Mouse (Mus musculus) intestine, embryonic 14.5 days (tissue): ENCODE results near the gene Nudt4. TPM values are rescaled to one million over a fixed set of nuclear protein-coding genes. Genes with fewer than 3 reads are reported as not detected.

Experiments used
- ATAC-seq: fragments of 200-750 bp; cut with Nextera tagmentation; replicated peaks from 2 replicates; pipeline ENCODE4 v1.8.0; 2017; ENCODE audit warnings: low read depth, moderate number of reproducible peaks, moderate TSS enrichment, moderate library complexity; ENCODE audit not compliant: low FRiP score, low TSS enrichment
- DNase-seq: peaks from one replicate; pipeline ENCODE4 v3.0.0-alpha.2; 2018; ENCODE audit warnings: low spot score
- H3K27ac ChIP-seq: fragments of 300-500 bp; sonication (generic); 2 replicates; pipeline ENCODE4 v1.5.1; 2014; ENCODE audit warnings: low read depth, mild to moderate bottlenecking, control low read depth
- H3K27me3 ChIP-seq: fragments of 300-500 bp; sonication (generic); replicated peaks from 2 replicates; pipeline ENCODE4 v1.6.1; 2014; ENCODE audit warnings: low read length, control low read depth; ENCODE audit not compliant: control insufficient read depth, insufficient read depth
- H3K36me3 ChIP-seq: fragments of 300-500 bp; sonication (generic); 2 replicates; pipeline ENCODE4 v1.6.1; 2014; ENCODE audit warnings: low read length, control low read depth; ENCODE audit not compliant: control insufficient read depth, insufficient read depth
- H3K4me1 ChIP-seq: fragments of 300-500 bp; sonication (generic); replicated peaks from 2 replicates; pipeline ENCODE4 v1.6.1; 2014; ENCODE audit warnings: low read length, control low read depth, mixed read lengths; ENCODE audit not compliant: control insufficient read depth, insufficient read depth
- H3K4me2 ChIP-seq: fragments of 300-500 bp; sonication (generic); 2 replicates; pipeline ENCODE4 v1.6.1; 2014; ENCODE audit warnings: low read length
- H3K4me3 ChIP-seq: fragments of 300-500 bp; sonication (generic); 2 replicates; pipeline ENCODE4 v1.5.1; 2014; ENCODE audit warnings: low read depth, low read length, control low read depth, mixed read lengths
- H3K9ac ChIP-seq: fragments of 300-500 bp; sonication (generic); 2 replicates; pipeline ENCODE4 v1.6.1; 2014; ENCODE audit warnings: mild to moderate bottlenecking, low read length
- H3K9me3 ChIP-seq: fragments of 300-500 bp; sonication (generic); 2 replicates; pipeline ENCODE4 v1.6.1; 2016; ENCODE audit warnings: low read length, control low read depth; ENCODE audit not compliant: control insufficient read depth
- WGBS: fragments of 180-500 bp; shearing (Covaris S2); extraction: QIAGEN DNeasy Blood & Tissue Kit; methylation state at CpG from one replicate; pipeline ENCODE4 v1.1.7; 2014; 5-methylcytosine and 5-hydroxymethylcytosine counted together
- polyA plus RNA-seq: library from polyadenylated mRNA; unstranded; fragments of >200 nt; fragmentation: Nextera tagmentation; extraction: Ambion mirVana; gene quantifications from 2 replicates; pipeline ENCODE4 v1.2.1, GENCODE M21; 2014

Nudt4 gene
- polyA plus RNA-seq, 1 experiment from 2014 or later = 71.3 TPM

DNA sequence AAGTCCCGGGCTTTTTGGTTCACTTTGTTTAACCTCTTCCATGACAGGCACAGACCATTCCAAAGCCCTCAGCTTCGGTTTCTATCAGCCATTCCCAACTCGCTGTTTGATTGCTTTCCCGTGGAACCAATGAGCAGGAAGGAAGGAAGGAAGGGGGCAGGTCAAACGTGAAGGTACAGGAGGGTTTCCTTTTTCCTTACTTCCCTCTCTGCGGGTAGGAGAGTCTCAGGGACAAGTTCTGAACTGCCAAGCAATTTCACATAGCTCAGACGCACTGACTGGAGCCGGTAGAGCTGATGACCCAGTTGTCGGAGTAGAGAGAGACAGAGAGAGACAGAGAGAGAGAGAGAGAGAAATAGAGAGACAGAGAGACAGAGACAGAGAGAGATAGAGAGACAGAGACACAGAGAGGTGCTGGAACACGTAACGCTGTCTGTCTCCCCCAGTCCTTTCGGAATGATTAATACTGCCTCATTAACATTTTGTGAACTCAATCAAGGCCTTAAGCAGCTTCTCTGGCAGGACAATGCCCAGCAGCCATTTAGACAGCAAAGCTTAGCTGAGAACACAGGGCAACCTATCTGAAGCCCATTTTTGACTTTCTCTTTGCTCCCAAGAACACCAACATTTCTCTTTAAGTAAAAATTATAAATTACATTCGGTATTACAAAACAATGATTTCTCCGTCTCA lies 13.1 kb upstream of the Nudt4 start:
- no peak overlapping the region for H3K27ac ChIP-seq
- no peaks in the 10 kb centered on the region for H3K4me1 ChIP-seq
- H3K4me3 ChIP-seq = no peak overlapping the region
- H3K4me2 ChIP-seq = no peak overlapping the region
- no peaks in the 10 kb centered on the region for H3K36me3 ChIP-seq
- ATAC-seq (no peak), DNase-seq (peak; percentile 51)
- H3K27me3 ChIP-seq = no peaks in the 10 kb centered on the region
- WGBS = 54% methylated on average over 14 of the region's 14 CpGs
- H3K9ac ChIP-seq = no peak overlapping the region
- no peaks in the 10 kb centered on the region for H3K9me3 ChIP-seq

DNA sequence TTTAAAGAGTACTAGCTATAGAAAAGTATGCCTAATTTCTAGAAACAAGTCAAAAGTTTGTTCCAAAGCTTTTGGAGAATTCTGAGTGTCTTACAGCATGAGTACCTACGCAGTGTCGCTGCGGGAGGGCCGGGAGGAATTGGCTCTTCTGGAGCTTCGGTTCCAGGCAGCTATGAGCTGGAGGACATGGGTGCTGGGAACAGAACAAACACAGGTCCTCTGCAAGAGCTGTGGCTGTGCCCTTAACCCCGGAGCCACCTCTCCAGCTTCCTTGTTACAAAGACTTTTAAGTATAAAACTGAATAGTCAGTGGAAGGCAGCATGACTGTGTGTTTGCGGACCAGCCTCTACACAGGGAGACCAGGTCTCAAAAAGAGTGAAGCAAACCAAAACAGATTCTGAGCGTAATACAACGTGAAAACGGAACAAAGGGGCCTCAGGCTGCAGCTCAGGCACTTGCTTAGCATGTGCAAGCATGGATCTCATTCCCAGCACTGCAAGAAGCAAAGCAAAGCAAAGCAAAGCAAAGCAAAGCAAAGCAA lies 12.0 kb upstream of the Nudt4 start:
- H3K9ac ChIP-seq = no peak overlapping the region
- no peak for ATAC-seq

DNA sequence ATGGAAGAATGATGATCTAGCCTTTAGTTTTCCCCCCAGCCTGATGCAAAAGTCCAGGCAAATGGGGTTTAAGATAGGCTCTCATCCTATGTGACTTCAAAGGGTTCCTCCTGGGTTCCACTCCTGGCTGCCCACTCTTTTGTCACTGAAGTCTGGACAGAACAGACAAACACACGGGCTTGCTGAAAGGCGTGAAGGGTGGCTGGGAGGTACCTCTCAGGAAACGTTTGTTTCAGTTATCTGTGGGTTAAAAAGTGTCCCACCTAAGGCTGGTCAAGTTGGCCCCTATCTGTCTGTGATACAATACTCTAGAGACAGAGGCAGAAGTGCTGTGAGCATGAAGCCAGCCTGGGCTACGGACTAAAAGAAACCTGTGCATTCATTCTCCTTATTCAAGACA lies 11.0 kb upstream of the Nudt4 start:
- ATAC-seq = no peak
- Histone ChIP-seq H3K4me1 (no peaks in the 10 kb centered on the region), H3K4me2 (no peak overlapping the region), H3K4me3 (no peak overlapping the region), H3K9ac (no peak overlapping the region), H3K27me3 (no peaks in the 10 kb centered on the region), H3K36me3 (no peaks in the 10 kb centered on the region), H3K27ac (no peak overlapping the region), H3K9me3 (no peaks in the 10 kb centered on the region)
- 70% methylated on average over 4 of the region's 4 CpGs for WGBS
- DNase-seq = peak; percentile 10

More for the DNA sequence above, 12.0 kb upstream of the Nudt4 start:
- H3K4me1 ChIP-seq = no peaks in the 10 kb centered on the region
- 77% methylated on average over 10 of the region's 10 CpGs for WGBS
- no peaks in the 10 kb centered on the region for H3K27me3 ChIP-seq
- DNase-seq = peak; percentile 50
- H3K27ac ChIP-seq = no peak overlapping the region
- H3K4me3 ChIP-seq = no peak overlapping the region
- no peak overlapping the region for H3K4me2 ChIP-seq
- H3K36me3 ChIP-seq = no peaks in the 10 kb centered on the region
- H3K9me3 ChIP-seq = no peaks in the 10 kb centered on the region

DNA sequence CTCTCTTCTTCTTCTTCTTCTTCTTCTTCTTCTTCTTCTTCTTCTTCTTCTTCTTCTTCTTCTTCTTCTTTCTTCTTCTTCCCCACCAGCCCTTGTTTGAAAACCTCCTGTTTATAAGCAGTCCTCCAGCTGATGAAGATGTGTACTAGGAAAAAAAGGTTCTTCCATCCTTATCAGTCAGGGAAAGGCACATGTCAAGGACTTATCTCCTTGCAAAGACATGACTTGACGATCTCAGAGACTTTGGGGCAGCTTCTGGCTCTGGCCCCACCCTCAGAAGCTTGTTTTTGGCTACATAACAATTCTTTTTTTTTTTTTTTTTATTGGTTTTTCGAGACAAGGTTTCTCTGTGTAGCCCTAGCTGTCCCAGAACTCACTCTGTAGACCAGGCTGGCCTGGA lies 5.5 kb upstream of the Nudt4 start:
- WGBS = 53% methylated on average over 2 of the region's 2 CpGs
- Histone ChIP-seq H3K4me2 (no peak overlapping the region), H3K36me3 (no peaks in the 10 kb centered on the region), H3K9me3 (no peaks in the 10 kb centered on the region), H3K4me1 (peaks cover 7% of the 10 kb centered on the region; the same call in 1 of the 2 replicates), H3K27ac (no peak overlapping the region), H3K9ac (no peak overlapping the region), H3K4me3 (no peak overlapping the region), H3K27me3 (no peaks in the 10 kb centered on the region)
- DNase-seq (peak; percentile 43), ATAC-seq (no peak)

DNA sequence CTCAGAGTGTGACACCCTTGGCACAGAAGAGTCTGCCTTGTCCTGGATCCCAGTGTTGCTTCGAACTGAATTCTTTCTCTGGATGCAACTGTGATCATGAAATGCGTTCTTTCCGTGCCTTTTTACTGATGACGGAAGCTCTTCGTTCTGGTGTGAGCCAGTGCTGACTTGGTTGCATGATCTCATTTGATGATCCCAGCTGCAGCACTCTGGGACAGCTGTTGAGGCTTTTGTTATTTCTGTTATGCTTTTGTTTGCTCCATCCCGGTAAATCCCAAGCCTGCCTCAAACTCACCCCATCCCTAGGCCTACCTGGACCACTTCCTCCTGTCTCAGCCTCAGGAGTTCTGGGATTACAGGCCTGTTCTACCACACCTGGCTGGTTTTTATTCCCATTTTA lies 4.1 kb upstream of the Nudt4 start:
- Histone ChIP-seq H3K36me3 (no peaks in the 10 kb centered on the region), H3K9ac (no peak overlapping the region), H3K4me3 (no peak overlapping the region), H3K4me1 (peaks cover 7% of the 10 kb centered on the region; the same call in 1 of the 2 replicates), H3K27me3 (no peaks in the 10 kb centered on the region), H3K9me3 (no peaks in the 10 kb centered on the region), H3K27ac (no peak overlapping the region), H3K4me2 (no peak overlapping the region)
- DNase-seq (no peak), ATAC-seq (no peak)
- WGBS = 78% methylated on average over 6 of the region's 6 CpGs

DNA sequence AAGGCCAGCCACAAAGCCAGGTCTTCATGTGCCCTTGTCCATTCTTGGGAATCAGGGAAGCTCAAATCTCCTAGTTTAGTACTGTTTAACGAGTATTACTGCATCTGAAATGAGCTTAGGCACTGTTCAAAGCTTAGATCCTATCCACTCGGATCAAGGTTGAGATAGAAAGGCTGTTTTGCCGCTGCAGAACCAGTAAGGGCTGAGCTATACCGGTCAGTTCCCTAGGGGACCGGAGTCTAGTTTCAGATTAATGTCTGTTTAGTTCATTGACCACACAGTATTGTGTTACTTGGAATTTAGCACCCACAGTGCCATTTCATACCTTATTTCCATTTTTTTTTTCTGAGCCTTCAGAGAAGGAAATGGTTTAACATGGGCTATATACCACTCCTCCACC lies 3.6 kb upstream of the Nudt4 start:
- no peak overlapping the region for H3K9ac ChIP-seq
- H3K4me3 ChIP-seq = no peak overlapping the region
- no peak overlapping the region for H3K4me2 ChIP-seq
- H3K36me3 ChIP-seq = no peaks in the 10 kb centered on the region
- ATAC-seq = no peak
- 65% methylated on average over 5 of the region's 5 CpGs for whole genome bisulfite sequencing
- no peak overlapping the region for H3K27ac ChIP-seq
- no peaks in the 10 kb centered on the region for H3K9me3 ChIP-seq
- no peak for DNase-seq
- H3K4me1 ChIP-seq = peaks cover 7% of the 10 kb centered on the region; the same call in 1 of the 2 replicates
- no peaks in the 10 kb centered on the region for H3K27me3 ChIP-seq

DNA sequence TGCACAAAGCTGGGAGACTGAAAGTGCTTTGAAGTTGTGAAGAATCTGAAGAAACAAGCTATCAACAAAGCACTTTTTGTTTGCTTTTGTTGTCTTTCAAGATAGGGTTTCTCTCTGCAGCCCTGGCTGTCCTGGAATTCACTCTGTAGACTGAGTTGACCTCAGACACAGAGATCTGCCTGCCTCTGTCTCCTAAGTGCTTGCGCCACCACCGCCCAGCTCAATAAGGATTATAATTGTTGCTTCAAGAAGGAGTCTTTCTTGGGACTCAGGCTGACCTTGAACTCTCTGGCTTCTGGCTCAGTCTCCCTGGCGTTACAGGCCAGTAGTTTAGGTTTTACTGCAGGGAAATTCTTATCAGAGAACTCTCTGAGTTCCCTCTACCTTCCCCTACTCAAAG lies 2.8 kb upstream of the Nudt4 start:
- H3K36me3 ChIP-seq = no peaks in the 10 kb centered on the region
- ATAC-seq (no peak), DNase-seq (no peak)
- no peak overlapping the region for H3K9ac ChIP-seq
- no peak overlapping the region for H3K27ac ChIP-seq
- WGBS = 86% methylated on average over 3 of the region's 3 CpGs
- no peak overlapping the region for H3K4me2 ChIP-seq
- H3K4me3 ChIP-seq = no peak overlapping the region
- H3K27me3 ChIP-seq = no peaks in the 10 kb centered on the region
- peaks cover 13% of the 10 kb centered on the region; the same call in 1 of the 2 replicates for H3K4me1 ChIP-seq
- no peaks in the 10 kb centered on the region for H3K9me3 ChIP-seq

DNA sequence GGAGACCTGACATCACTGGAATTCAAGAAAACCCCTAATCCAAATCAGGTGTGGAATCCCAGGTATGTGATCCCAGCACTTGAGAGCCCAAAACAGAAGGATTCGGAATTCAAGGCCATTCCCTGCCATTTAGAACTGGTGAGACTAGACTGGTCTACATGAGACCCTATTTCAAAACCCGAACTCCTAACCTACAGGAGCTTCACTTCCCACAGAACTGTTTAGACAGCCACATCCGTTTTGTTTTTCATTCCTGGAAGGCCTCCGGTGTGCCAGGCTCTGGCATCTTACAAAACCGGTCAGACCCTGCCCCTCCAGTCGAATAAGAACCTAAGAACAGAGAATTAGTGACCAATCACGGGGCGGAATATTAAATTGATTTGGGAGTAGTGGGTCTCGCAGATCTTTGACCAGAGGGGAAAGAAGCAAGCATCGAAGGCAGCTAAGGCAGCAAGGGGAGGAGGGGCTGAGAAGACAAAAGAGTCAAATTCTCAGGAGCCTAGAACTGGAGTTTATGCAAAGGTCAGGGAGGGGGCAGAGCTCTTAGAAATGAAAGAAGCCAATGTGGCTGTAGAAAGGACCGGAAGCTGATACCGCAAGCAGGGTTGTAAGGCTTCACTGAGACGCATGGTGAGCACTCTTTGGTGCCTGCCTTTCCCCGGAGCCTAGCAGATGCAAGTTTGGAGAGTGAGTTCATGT lies 1.4 kb upstream of the Nudt4 start:
- H3K4me3 ChIP-seq = no peak overlapping the region
- no peaks in the 10 kb centered on the region for H3K27me3 ChIP-seq
- no peak for DNase-seq
- H3K27ac ChIP-seq = no peak overlapping the region
- 28% methylated on average over 14 of the region's 14 CpGs for WGBS
- no peak overlapping the region for H3K4me2 ChIP-seq
- ATAC-seq = no peak
- H3K9me3 ChIP-seq = no peaks in the 10 kb centered on the region
- no peak overlapping the region for H3K9ac ChIP-seq
- H3K36me3 ChIP-seq = no peaks in the 10 kb centered on the region
- H3K4me1 ChIP-seq = peaks cover 18% of the 10 kb centered on the region; the same call in 1 of the 2 replicates
